Mouse (Mus musculus): Measurements from ENCODE around the gene Sez6l2.

Gene Sez6l2

GRCm38 (mm10) chr7:126959780-126960179, 9.4 kb downstream of the Sez6l2 start:
- DNase-seq (ENCODE audit: low spot score in 2 of 2), result no peak

DNA sequence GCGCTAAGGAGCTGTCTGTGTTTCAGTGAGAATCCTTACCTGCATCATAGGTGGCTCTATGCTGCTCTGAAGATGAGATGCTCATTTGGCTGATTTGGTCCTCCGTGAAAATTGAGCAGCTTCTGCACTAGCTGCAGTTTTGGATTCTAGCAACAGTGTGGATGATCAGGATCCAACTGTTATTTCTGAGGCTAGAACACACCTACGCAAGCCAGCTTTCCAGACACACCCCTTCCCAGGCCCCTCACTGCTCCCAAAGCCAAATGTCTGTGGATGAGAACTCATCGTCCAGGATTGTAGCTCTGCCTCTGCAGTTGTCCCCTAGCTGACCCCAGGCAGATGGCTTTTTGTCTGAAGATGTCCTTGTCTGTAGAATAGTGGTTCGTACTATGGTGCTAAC, 10.7 kb downstream of the Sez6l2 start:
- DNase-seq (ENCODE audit: low spot score in 2 of 2), result no peak

DNA sequence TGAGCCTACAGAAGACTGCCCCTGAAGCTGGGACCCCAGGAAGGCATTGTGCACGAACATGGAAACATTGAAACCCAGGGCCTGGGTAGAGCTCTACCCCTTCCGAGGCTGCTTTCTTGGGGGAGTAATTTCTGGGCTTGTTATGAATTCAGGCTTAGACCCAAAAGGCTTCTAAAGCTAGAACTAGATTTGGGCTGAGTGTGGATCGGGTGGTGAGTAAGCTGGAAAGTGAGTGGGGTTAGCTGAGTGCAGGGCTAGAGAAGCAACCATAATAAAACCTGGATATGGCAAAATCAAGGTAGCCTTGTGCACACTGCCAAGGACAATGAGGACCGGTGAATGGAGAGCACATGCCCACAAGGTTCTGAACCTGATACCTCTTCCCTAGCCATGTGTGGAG, 11.6 kb downstream of the Sez6l2 start:
- no peak for DNase-seq (ENCODE audit: low spot score in 2 of 2)

DNA sequence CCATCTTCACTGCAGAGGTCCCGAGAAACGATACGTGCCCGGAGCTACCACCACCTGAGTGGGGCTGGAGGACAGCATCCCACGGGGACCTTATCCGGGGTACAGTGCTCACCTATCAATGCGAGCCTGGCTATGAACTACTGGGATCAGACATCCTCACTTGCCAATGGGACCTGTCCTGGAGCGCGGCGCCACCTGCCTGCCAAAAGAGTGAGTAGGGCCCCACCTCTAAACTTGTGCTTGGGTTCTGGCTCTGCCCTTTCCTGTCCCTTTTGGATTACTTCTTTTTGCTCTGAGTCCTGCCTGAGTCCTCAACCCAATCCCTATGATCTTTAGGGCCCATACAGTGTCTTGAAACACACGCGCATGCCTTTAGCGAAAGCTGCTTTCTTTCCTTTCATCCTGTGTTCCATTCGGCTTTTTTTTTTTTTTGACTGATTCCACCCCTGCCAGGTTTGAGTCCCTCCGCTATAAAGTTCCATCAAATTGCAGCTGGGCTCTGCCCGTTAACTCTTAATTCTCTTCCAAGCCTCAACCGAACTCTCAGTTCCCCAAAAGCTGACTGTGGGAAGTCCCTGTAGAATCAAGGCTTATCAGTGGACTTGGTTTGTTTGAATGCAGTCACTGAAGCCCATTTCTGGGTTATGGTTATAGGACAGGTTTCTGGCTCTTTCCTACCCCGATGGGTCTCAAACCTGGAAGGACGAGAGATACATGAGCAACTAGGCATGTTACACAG, 13.4 kb downstream of the Sez6l2 start:
- peak in 1 of 2 experiments; percentile 28 for DNase-seq (ENCODE audit: low spot score in 2 of 2)

- no peak for DNase-seq (ENCODE audit: low spot score in 2 of 2)
Observed at GRCm38 (mm10) chr7:126965568-126965967, 15.2 kb downstream of the Sez6l2 start.

- DNase-seq (ENCODE audit: low spot score in 2 of 2), result no peak
Observed at GRCm38 (mm10) chr7:126967361-126967760, 17.0 kb downstream of the Sez6l2 start.

GRCm38 (mm10) chr7:126975493-126975892, 25.1 kb downstream of the Sez6l2 start:
- no peak for DNase-seq (ENCODE audit: low spot score in 2 of 2)

- DNase-seq (ENCODE audit: low spot score in 2 of 2), result no peak
Observed at GRCm38 (mm10) chr7:126975893-126975949, 25.4 kb downstream of the Sez6l2 start, which contains the start of gene Cdipt. Cdipt (plus strand) TSS chr7:126975914.

- DNase-seq (ENCODE audit: low spot score in 2 of 2), result peak; percentile 93 to 95
Observed at GRCm38 (mm10) chr7:126975950-126976866, 25.8 kb downstream of the Sez6l2 start, which contains the start of gene Cdiptos. Cdiptos (minus strand) TSS chr7:126976098.

GRCm38 (mm10) chr7:126976878-126977459, 26.6 kb downstream of the Sez6l2 start:
- no peak for DNase-seq (ENCODE audit: low spot score in 2 of 2)

- no peak for DNase-seq (ENCODE audit: low spot score in 2 of 2)
Observed at GRCm38 (mm10) chr7:126978841-126979240, 28.5 kb downstream of the Sez6l2 start.

GRCm38 (mm10) chr7:126981601-126982000, 31.2 kb downstream of the Sez6l2 start:
- no peak for DNase-seq (ENCODE audit: low spot score in 2 of 2)

DNA sequence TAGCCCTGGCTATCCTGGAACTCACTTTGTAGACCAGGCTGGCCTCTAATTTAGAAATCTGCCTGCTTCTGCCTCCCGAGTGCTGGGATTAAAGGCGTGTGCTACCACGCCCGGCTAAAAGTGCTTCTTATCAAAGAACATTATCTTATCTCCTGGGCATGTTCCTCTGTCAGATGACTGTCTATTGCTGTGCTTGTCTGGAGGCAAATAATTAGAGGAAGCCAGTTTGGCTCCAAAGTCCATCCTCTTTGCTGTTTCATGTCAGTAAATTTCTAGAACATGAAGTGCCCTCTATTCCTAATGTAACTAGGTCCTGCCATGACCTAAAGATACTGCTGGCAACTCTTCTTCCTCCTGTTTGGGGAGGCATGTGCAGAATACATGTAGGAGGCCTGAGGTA, 31.7 kb downstream of the Sez6l2 start:
- DNase-seq (ENCODE audit: low spot score in 2 of 2), result no peak

DNA sequence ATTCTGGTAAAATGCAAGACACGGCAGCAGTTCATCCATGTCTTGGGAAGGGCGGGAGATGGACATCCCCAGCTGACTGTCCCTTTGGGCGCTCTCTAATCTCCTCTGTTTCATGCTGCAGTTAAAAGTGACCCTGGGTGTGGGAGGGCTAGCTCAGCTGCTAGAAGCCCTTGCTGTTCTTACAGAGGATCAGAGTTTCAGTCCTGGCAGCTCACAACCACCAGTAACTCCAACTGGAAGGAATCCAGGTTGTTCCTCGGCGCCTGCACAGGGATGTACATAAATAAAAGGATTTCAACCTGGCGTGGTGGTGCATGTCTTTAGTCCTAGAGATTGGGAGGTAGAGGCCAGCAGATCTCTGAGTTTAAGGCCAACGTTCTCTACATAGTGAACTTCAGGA, 32.8 kb downstream of the Sez6l2 start:
- DNase-seq (ENCODE audit: low spot score in 2 of 2), result no peak

DNA sequence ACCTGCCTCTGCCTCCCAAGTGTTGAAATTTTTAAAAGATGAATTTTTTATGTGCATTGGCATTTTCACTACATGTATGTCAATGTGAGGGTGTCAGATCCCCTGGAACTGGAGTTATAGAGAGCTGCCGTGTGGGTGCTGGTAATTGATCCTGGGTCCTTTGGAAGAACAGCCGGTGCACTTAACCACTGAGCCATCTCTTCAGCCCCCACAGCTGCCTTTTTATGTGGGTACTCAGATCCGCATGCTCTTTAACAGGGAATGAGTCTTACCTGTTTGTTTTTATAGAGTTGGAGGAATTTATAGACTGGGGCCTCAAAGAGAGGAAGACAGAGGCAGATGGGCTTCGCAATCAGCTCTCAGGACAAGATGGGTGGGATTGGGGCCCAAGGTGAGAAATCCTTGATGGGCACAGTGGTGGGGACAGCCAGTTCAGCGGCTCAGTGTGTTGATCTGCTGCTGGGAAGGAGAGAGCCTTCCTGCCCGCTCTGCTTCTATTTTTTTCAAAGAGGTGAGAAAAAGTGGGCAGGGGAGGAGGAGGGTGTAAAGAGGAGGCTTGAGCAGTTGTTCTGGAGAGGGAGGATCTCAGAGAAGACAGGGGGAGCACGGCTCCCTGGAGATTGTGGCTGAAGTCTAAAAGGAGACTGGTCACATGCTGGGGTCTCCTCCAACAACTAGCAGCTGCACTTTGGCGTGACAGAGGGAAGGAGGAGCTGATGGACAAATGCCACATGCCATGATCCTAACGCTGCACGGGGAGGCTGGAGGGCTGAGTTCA, 34.5 kb downstream of the Sez6l2 start:
- no peak for DNase-seq (ENCODE audit: low spot score in 2 of 2)

- DNase-seq (ENCODE audit: low spot score in 2 of 2), result no peak
Observed at GRCm38 (mm10) chr7:126986319-126986718, 36.0 kb downstream of the Sez6l2 start.

GRCm38 (mm10) chr7:126988816-126989215, 38.5 kb downstream of the Sez6l2 start:
- DNase-seq (ENCODE audit: low spot score in 2 of 2), result no peak

DNA sequence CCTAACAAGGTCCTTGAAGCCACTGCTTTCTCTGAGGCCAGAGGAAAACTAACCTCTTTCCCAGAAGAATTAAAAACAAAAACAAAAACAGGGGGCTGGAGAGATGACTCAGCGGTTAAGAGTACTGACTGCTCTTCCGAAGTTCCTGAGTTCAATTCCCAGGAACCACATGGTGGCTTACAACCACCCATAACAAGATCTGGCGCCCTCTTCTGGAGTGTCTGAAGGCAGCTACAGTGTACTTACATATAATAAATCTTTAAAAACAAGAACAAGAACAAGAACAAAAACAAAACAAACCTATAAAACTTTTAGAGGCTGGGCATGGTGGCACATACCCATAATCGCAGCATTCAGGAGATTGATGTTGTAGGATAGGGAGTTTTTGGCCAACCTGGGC, 46.1 kb downstream of the Sez6l2 start:
- DNase-seq (ENCODE audit: low spot score in 2 of 2), result no peak

GRCm38 (mm10) chr7:126999568-126999967, 49.2 kb downstream of the Sez6l2 start:
- DNase-seq (ENCODE audit: low spot score in 2 of 2), result no peak

DNA sequence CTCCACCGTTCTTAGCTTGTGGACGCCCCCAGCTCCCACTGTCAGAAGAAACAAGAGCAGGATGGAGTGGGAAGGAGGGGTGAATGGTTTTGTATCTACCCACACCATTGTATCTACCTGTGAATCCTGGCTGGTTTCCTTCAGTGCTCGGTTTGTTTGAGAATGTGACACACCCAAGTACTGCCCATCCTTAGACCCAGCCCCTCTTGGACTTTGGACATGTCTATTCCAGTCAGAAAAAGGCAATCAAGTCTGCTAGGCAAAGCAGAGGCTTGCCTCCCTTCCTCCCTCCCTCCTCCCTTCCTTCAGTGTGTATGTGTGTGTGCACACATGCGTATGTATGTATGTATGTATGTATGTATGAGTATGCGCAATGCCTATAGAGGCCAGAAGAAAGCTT, 53.3 kb downstream of the Sez6l2 start:
- no peak for DNase-seq (ENCODE audit: low spot score in 2 of 2)

- no peak for DNase-seq (ENCODE audit: low spot score in 2 of 2)
Observed at GRCm38 (mm10) chr7:127004122-127004875, 53.9 kb downstream of the Sez6l2 start.

All from natural killer cell, adult 2 months (primary cell).